In the genomic region with DNA sequence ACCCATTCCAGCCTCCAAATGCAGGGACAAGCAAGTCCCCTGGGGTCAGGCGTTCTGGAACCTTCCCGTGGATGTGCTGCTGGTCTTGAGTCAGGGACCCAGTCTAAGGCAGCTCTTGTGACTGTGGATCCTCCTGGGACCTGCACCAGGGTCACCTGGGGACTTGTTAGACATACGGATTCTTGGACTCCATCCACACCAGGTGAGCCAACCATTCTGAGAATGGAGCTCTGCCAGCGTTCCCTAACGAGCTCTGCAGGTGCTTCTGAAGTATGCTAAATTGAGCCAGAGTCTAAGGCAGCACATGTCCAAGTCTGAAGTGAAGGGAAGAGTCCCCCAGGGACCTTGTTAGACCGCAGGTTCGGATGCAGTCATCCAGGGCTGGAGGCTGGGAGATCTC, we compare ENCODE assay signal across 26 mouse cellular contexts.
DNase-seq lines count a peak whose midpoint lies in the region; ATAC-seq and TF ChIP-seq lines count a peak whose summit lies in the region.
"Had no signal": no experiment of that assay in that cellular context is flagged by ENCODE, and none has a peak within 500 bp of the region (broad histone marks: within the 10 kb centered on the region; RNA-seq: fewer than 3 reads in every experiment).

No protein-coding gene starts in this region.

- no peak for ATAC-seq in kidney, embryonic 16.5 days (ENCODE audit: low FRiP score, low TSS enrichment)
- no peak for ATAC-seq in lung, postnatal 0 days
- ATAC-seq in liver, embryonic 12.5 days: no peak
- ATAC-seq: forebrain, embryonic 14.5 days; intestine, postnatal 0 days had no signal

- 71% methylated on average over 7 of the region's 7 CpGs for WGBS in kidney, embryonic 16.5 days
- 70% methylated on average over 7 of the region's 7 CpGs for WGBS in lung, postnatal 0 days
- WGBS in liver, embryonic 12.5 days (ENCODE audit: insufficient replicate concordance): 63% methylated on average over 7 of the region's 7 CpGs

- no peak overlapping the region for H3K9ac ChIP-seq in kidney, embryonic 16.5 days (replicated peaks; ENCODE audit: low read length)
- H3K9ac ChIP-seq in lung, postnatal 0 days (replicated peaks; ENCODE audit: low read depth): no peak overlapping the region
- H3K9ac ChIP-seq in liver, embryonic 12.5 days: no peak overlapping the region
- H3K9ac ChIP-seq: heart, embryonic 12.5 days; hindbrain, embryonic 14.5 days; liver, embryonic 15.5 days; midbrain, embryonic 12.5 days; neural tube, embryonic 12.5 days had no signal

- H3K4me3 ChIP-seq in kidney, embryonic 16.5 days (ENCODE audit: low read length): no peak overlapping the region
- H3K4me3 ChIP-seq in lung, postnatal 0 days (ENCODE audit: low read depth, low read length): no peak overlapping the region
- H3K4me3 ChIP-seq in liver, embryonic 12.5 days: no peak overlapping the region
- H3K4me3 ChIP-seq: heart, embryonic 12.5 days; liver, embryonic 15.5 days; megakaryocyte, embryonic 14.5 days; midbrain, embryonic 12.5 days; myocyte; neural tube, embryonic 12.5 days had no signal

- no peak for TF ChIP-seq EP300 in lung, postnatal 0 days (IDR thresholded peaks at IDR 0.05)

- H3K4me2 ChIP-seq in kidney, embryonic 16.5 days (replicated peaks; ENCODE audit: low read depth, low read length): no peak overlapping the region
- no peak overlapping the region for H3K4me2 ChIP-seq in lung, postnatal 0 days (replicated peaks; ENCODE audit: low read depth, low read length)
- no peak overlapping the region for H3K4me2 ChIP-seq in liver, embryonic 12.5 days
- H3K4me2 ChIP-seq: heart, embryonic 12.5 days; hindbrain, embryonic 14.5 days; liver, embryonic 15.5 days; midbrain, embryonic 12.5 days; neural tube, embryonic 12.5 days had no signal

- H3K27ac ChIP-seq in kidney, embryonic 16.5 days (ENCODE audit: low read length): no peak overlapping the region
- no peak overlapping the region for H3K27ac ChIP-seq in lung, postnatal 0 days (ENCODE audit: low read length)
- H3K27ac ChIP-seq in liver, embryonic 12.5 days: no peak overlapping the region
- H3K27ac ChIP-seq: hindbrain, embryonic 14.5 days; liver, embryonic 15.5 days; midbrain, embryonic 12.5 days; neural tube, embryonic 12.5 days had no signal

- peaks cover 34% of the 10 kb centered on the region for H3K4me1 ChIP-seq in kidney, embryonic 16.5 days (ENCODE audit: insufficient read depth, low read length)
- no peaks in the 10 kb centered on the region for H3K4me1 ChIP-seq in lung, postnatal 0 days (ENCODE audit: insufficient read depth, low read depth, low read length)
- H3K4me1 ChIP-seq in liver, embryonic 12.5 days: no peaks in the 10 kb centered on the region; the same call in 1 of the 2 replicates
- H3K4me1 ChIP-seq: megakaryocyte, embryonic 14.5 days had no signal

- H3K27me3 ChIP-seq in kidney, embryonic 16.5 days (ENCODE audit: insufficient read depth, low read length): no peaks in the 10 kb centered on the region
- no peaks in the 10 kb centered on the region for H3K27me3 ChIP-seq in lung, postnatal 0 days (replicated peaks; ENCODE audit: insufficient read depth, low read length)
- peaks cover 30% of the 10 kb centered on the region for H3K27me3 ChIP-seq in liver, embryonic 12.5 days (replicated peaks)
- H3K27me3 ChIP-seq: megakaryocyte, embryonic 14.5 days; midbrain, embryonic 12.5 days; neural tube, embryonic 12.5 days had no signal

- no peak for TF ChIP-seq CTCF in lung, postnatal 0 days (IDR thresholded peaks at IDR 0.05)

- no peaks in the 10 kb centered on the region for H3K36me3 ChIP-seq in kidney, embryonic 16.5 days (ENCODE audit: insufficient read depth, low read length)
- H3K36me3 ChIP-seq in lung, postnatal 0 days (ENCODE audit: insufficient read depth, low read length): no peaks in the 10 kb centered on the region
- no peaks in the 10 kb centered on the region for H3K36me3 ChIP-seq in liver, embryonic 12.5 days
- H3K36me3 ChIP-seq: heart, embryonic 12.5 days; liver, embryonic 15.5 days; midbrain, embryonic 12.5 days; neural tube, embryonic 12.5 days had no signal

- peak; percentile 80 for DNase-seq in kidney, adult 11 months
- DNase-seq in lung, postnatal 10 days: peak; percentile 26
- DNase-seq in lung, postnatal 0 days (ENCODE audit: low spot score): no peak
- DNase-seq in kidney, postnatal 25 days: peak; percentile 64 to 73
- DNase-seq in embryo, embryonic 10 days (ENCODE audit: low spot score): no peak
- DNase-seq: adrenal gland, postnatal 14 days; cerebellum, adult 11 months; cerebellum, adult 9-10 months; gastrocnemius, postnatal 25 days; heart, adult 11 months; liver; right cerebral cortex, adult 18-20 months; spleen, adult 18-20 months; thymus, adult 18-20 months; thymus, postnatal 4 days had no signal

- H3K9me3 ChIP-seq in kidney, embryonic 16.5 days (ENCODE audit: low read length): 0 out of 2 replicates have a peak, but pooled peaks cover 3% of the 10 kb centered on the region
- no peaks in the 10 kb centered on the region for H3K9me3 ChIP-seq in lung, postnatal 0 days (ENCODE audit: low read length)
- no peaks in the 10 kb centered on the region for H3K9me3 ChIP-seq in liver, embryonic 12.5 days (replicated peaks)
- H3K9me3 ChIP-seq: liver, embryonic 15.5 days; neural tube, embryonic 12.5 days had no signal

Comparison
In these comparisons a context has a peak if more than half of its experiments do, and no peak if none do; other contexts are left out.
1. DNase-seq: peak in kidney, adult 11 months (single experiment), lung, postnatal 10 days (single experiment) and kidney, postnatal 25 days (2 of 2); none in lung, postnatal 0 days (single experiment) and embryo, embryonic 10 days (single experiment).